Mouse (Mus musculus): ENCODE data around the gene Cdt1. TPM values are rescaled to one million over a fixed set of nuclear protein-coding genes. Genes with fewer than 3 reads are reported as not detected.

The Cdt1 gene
- polyA plus RNA-seq, 1 experiment = 79.5 TPM

DNA sequence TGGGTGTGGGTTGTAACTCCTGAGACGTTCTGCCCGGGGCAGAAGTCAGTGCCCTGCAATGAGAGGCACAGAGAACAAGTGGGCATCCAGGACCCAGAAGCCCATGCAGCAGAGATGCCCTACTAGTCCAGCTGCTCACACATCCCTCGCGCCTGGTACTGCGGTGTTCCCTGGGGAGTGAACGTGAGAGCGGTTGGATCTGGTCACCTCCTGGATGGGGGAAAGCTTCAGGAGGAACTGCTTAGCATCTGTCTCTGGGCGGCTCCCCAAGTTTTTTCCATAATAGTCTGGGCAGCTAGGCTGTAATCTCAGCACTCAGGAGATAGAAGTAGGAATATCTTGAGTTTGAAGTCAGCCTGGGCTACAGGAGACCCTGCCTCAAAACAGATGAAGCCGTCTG is 17.2 kb downstream of the Cdt1 start:
- no peak for TF ChIP-seq FOSL1 (IDR thresholded peaks at IDR 0.05; ENCODE audit: insufficient read depth, low read length, poor library complexity, severe bottlenecking)
- no peak for TF ChIP-seq CTCF (IDR thresholded peaks at IDR 0.05; ENCODE audit: control insufficient read depth, insufficient read depth, insufficient read length)
- no peak for TF ChIP-seq CEBPB (IDR thresholded peaks at IDR 0.05; ENCODE audit: low read depth)
- TF ChIP-seq USF1 (IDR thresholded peaks at IDR 0.05; ENCODE audit: low read depth) = no peak
- no peak for TF ChIP-seq MYOG (IDR thresholded peaks at IDR 0.05; ENCODE audit: control insufficient read depth, extremely low read depth, insufficient read length)
- TF ChIP-seq MAX (IDR thresholded peaks at IDR 0.05) = no peak
- peak; percentile 49 for TF ChIP-seq MYOD1 (IDR thresholded peaks at IDR 0.05; ENCODE audit: control insufficient read depth, insufficient read length, low read depth)

DNA sequence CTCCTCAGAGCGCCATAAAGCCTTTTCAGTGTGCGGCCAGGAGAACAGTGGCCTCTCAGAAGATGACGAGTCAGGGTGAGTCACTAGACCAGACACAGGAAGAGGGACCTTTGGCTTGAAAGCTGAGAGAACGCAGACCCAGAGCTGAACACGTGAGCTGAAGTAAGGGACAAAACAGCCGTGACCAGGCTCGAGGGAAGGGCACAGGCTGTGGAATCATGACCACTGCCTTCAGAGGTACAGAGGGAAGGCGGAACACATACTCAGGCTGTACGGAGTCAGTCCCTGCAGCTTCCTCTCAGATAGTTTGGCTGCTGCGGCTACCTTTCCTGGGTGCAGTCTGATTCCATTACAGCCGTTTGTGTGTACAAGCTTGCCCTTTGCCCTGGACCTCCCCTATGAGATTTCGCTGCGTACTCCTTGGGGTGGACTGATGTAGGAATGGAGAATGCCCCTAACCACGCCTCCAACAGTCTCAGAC is 17.6 kb downstream of the Cdt1 start:
- TF ChIP-seq USF1 (IDR thresholded peaks at IDR 0.05; ENCODE audit: low read depth) (peak; percentile 91), FOSL1 (IDR thresholded peaks at IDR 0.05; ENCODE audit: insufficient read depth, low read length, poor library complexity, severe bottlenecking) (no peak), CTCF (IDR thresholded peaks at IDR 0.05; ENCODE audit: control insufficient read depth, insufficient read depth, insufficient read length) (no peak), CEBPB (IDR thresholded peaks at IDR 0.05; ENCODE audit: low read depth) (no peak), MYOD1 (IDR thresholded peaks at IDR 0.05; ENCODE audit: control insufficient read depth, insufficient read length, low read depth) (no peak), MAX (IDR thresholded peaks at IDR 0.05) (peak; percentile 93), MYOG (IDR thresholded peaks at IDR 0.05; ENCODE audit: control insufficient read depth, extremely low read depth, insufficient read length) (no peak)
- Histone ChIP-seq H3K4me3 (ENCODE audit: insufficient read depth, poor library complexity, severe bottlenecking) (no peak overlapping the region), H3ac (ENCODE audit: control insufficient read depth, insufficient read length, low read depth) (peak overlapping the region; percentile 2)

More for the DNA sequence above, 17.2 kb downstream of the Cdt1 start:
- no peaks in the 10 kb centered on the region for H3K79me2 ChIP-seq (ENCODE audit: control insufficient read depth, insufficient read depth)
- H3ac ChIP-seq (ENCODE audit: control insufficient read depth, insufficient read length, low read depth) = peak overlapping the region; percentile 66
- no peak overlapping the region for H3K4me3 ChIP-seq (ENCODE audit: insufficient read depth, poor library complexity, severe bottlenecking)
- H3K36me3 ChIP-seq (ENCODE audit: control insufficient read depth, insufficient read depth) = no peaks in the 10 kb centered on the region
- H3K27me3 ChIP-seq (ENCODE audit: control insufficient read depth, insufficient read depth, insufficient read length) = no peaks in the 10 kb centered on the region
- no peaks in the 10 kb centered on the region for H3K79me3 ChIP-seq (ENCODE audit: low read depth)

DNA sequence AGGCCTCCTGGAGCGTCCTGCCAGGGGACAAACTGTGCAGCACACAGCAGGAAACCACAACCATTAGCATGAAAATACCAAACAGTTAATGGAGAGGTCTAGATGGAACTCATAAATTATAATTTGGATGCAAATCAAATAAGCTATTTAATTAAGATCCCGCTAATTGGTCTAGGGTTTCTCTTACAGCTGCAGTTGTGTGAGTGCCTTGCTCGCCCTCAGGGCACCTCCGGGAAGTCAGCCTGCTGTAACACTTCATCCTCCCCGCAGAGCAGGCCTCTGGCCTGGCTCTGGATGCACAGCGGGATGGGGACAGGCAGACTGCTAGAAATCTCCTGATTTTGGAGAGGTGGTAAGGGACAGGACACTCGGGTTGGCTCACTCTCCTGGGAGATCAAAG is 18.4 kb downstream of the Cdt1 start:
- H3K4me3 ChIP-seq (ENCODE audit: insufficient read depth, poor library complexity, severe bottlenecking) = no peak overlapping the region
- no peaks in the 10 kb centered on the region for H3K36me3 ChIP-seq (ENCODE audit: control insufficient read depth, insufficient read depth)
- no peak for TF ChIP-seq MAX (IDR thresholded peaks at IDR 0.05)
- TF ChIP-seq CEBPB (IDR thresholded peaks at IDR 0.05; ENCODE audit: low read depth) = no peak
- TF ChIP-seq CTCF (IDR thresholded peaks at IDR 0.05; ENCODE audit: control insufficient read depth, insufficient read depth, insufficient read length) = no peak
- no peak for TF ChIP-seq MYOG (IDR thresholded peaks at IDR 0.05; ENCODE audit: control insufficient read depth, extremely low read depth, insufficient read length)
- no peak for TF ChIP-seq FOSL1 (IDR thresholded peaks at IDR 0.05; ENCODE audit: insufficient read depth, low read length, poor library complexity, severe bottlenecking)
- TF ChIP-seq USF1 (IDR thresholded peaks at IDR 0.05; ENCODE audit: low read depth) = no peak
- no peak for TF ChIP-seq MYOD1 (IDR thresholded peaks at IDR 0.05; ENCODE audit: control insufficient read depth, insufficient read length, low read depth)
- no peak overlapping the region for H3ac ChIP-seq (ENCODE audit: control insufficient read depth, insufficient read length, low read depth)
- H3K79me3 ChIP-seq (ENCODE audit: low read depth) = no peaks in the 10 kb centered on the region
- no peaks in the 10 kb centered on the region for H3K27me3 ChIP-seq (ENCODE audit: control insufficient read depth, insufficient read depth, insufficient read length)
- H3K79me2 ChIP-seq (ENCODE audit: control insufficient read depth, insufficient read depth) = no peaks in the 10 kb centered on the region

More for the DNA sequence above, 17.6 kb downstream of the Cdt1 start:
- Histone ChIP-seq H3K79me2 (ENCODE audit: control insufficient read depth, insufficient read depth) (no peaks in the 10 kb centered on the region), H3K36me3 (ENCODE audit: control insufficient read depth, insufficient read depth) (no peaks in the 10 kb centered on the region), H3K79me3 (ENCODE audit: low read depth) (no peaks in the 10 kb centered on the region), H3K27me3 (ENCODE audit: control insufficient read depth, insufficient read depth, insufficient read length) (no peaks in the 10 kb centered on the region)

DNA sequence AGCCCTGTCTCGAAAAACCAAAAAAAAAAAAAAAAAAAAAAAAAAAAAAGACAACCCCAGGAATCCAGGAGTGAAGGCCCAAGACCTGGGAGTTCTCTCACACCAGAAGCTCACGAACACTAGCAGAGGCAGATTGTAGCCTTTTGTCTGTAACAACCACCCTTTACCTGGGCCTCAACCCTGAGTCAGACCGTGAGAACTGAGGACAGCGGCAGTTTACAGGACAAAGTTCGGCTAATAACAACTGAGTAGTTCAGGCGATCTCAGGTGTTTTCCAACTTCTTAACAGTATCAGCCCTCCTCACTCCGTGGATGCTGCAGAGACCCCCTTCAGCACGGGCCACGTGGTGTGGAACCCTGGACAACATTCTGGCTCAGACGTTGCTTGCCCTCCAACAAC is 18.9 kb downstream of the Cdt1 start:
- Histone ChIP-seq H3K79me2 (ENCODE audit: control insufficient read depth, insufficient read depth) (no peaks in the 10 kb centered on the region), H3K4me3 (ENCODE audit: insufficient read depth, poor library complexity, severe bottlenecking) (no peak overlapping the region), H3K27me3 (ENCODE audit: control insufficient read depth, insufficient read depth, insufficient read length) (no peaks in the 10 kb centered on the region), H3K79me3 (ENCODE audit: low read depth) (no peaks in the 10 kb centered on the region), H3ac (ENCODE audit: control insufficient read depth, insufficient read length, low read depth) (no peak overlapping the region), H3K36me3 (ENCODE audit: control insufficient read depth, insufficient read depth) (no peaks in the 10 kb centered on the region)
- TF ChIP-seq MAX (IDR thresholded peaks at IDR 0.05) (no peak), CEBPB (IDR thresholded peaks at IDR 0.05; ENCODE audit: low read depth) (no peak), USF1 (IDR thresholded peaks at IDR 0.05; ENCODE audit: low read depth) (no peak), MYOD1 (IDR thresholded peaks at IDR 0.05; ENCODE audit: control insufficient read depth, insufficient read length, low read depth) (no peak), CTCF (IDR thresholded peaks at IDR 0.05; ENCODE audit: control insufficient read depth, insufficient read depth, insufficient read length) (no peak), FOSL1 (IDR thresholded peaks at IDR 0.05; ENCODE audit: insufficient read depth, low read length, poor library complexity, severe bottlenecking) (no peak), MYOG (IDR thresholded peaks at IDR 0.05; ENCODE audit: control insufficient read depth, extremely low read depth, insufficient read length) (no peak)

DNA sequence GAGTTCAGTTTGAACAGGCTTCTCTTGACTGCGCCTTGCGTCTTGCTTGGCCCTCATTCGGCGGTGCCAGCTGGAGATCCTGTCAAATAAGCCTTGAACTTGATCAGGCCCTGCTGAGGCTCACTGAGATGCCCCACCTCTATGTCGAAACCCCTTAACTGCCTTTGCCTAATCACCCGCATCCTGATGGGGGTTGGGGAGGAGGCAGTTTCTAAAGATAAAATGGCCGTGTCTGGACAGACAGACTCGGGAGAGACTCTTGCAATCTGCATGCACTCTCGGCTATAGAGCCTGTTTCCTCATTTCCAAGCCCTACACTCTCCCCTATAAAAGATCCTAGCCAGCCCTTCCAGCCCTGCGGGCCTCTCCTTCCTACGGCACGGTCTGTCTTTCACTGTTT is 25.4 kb downstream of the Cdt1 start:
- H3K36me3 ChIP-seq (ENCODE audit: control insufficient read depth, insufficient read depth) = no peaks in the 10 kb centered on the region
- H3K79me3 ChIP-seq (ENCODE audit: low read depth) = no peaks in the 10 kb centered on the region
- no peaks in the 10 kb centered on the region for H3K27me3 ChIP-seq (ENCODE audit: control insufficient read depth, insufficient read depth, insufficient read length)
- no peaks in the 10 kb centered on the region for H3K79me2 ChIP-seq (ENCODE audit: control insufficient read depth, insufficient read depth)
- no peak overlapping the region for H3ac ChIP-seq (ENCODE audit: control insufficient read depth, insufficient read length, low read depth)
- TF ChIP-seq MYOG (IDR thresholded peaks at IDR 0.05; ENCODE audit: control insufficient read depth, extremely low read depth, insufficient read length) = no peak
- TF ChIP-seq FOSL1 (IDR thresholded peaks at IDR 0.05; ENCODE audit: insufficient read depth, low read length, poor library complexity, severe bottlenecking) = no peak
- no peak for TF ChIP-seq CEBPB (IDR thresholded peaks at IDR 0.05; ENCODE audit: low read depth)
- TF ChIP-seq MAX (IDR thresholded peaks at IDR 0.05) = no peak
- no peak for TF ChIP-seq CTCF (IDR thresholded peaks at IDR 0.05; ENCODE audit: control insufficient read depth, insufficient read depth, insufficient read length)
- TF ChIP-seq USF1 (IDR thresholded peaks at IDR 0.05; ENCODE audit: low read depth) = no peak
- no peak for TF ChIP-seq MYOD1 (IDR thresholded peaks at IDR 0.05; ENCODE audit: control insufficient read depth, insufficient read length, low read depth)
- no peak overlapping the region for H3K4me3 ChIP-seq (ENCODE audit: insufficient read depth, poor library complexity, severe bottlenecking)

All from C2C12 (cell line).